Mouse (Mus musculus): Measurements from ENCODE around the gene Pet117.

GRCm38 (mm10) chr2:144399531-144399930 is 30.7 kb downstream of the Pet117 start:
- TF ChIP-seq CTCF (IDR thresholded peaks at IDR 0.05; ENCODE audit: low read depth, low read length) (no peak), POLR2A (IDR thresholded peaks at IDR 0.05; ENCODE audit: insufficient read depth, low read length) (no peak)
